Mouse (Mus musculus) brain, embryonic 14.5 days (tissue): ENCODE measurements around the gene Ddc.

ENCODE experiments used
- CTCF ChIP-seq: fragments of 200-500 bp; IDR thresholded peaks from 2 replicates; pipeline ENCODE4 v1.5.1; 2012; ENCODE audit warnings: inconsistent platforms, mild to moderate bottlenecking, moderate library complexity, borderline replicate concordance; ENCODE audit not compliant: insufficient read depth, insufficient read length; ENCODE audit errors: extremely low read depth
- POLR2A ChIP-seq: fragments of 200-500 bp; IDR thresholded peaks from 2 replicates; pipeline ENCODE4 v1.6.1; 2012; ENCODE audit warnings: mild to moderate bottlenecking, inconsistent platforms, borderline replicate concordance; ENCODE audit not compliant: poor library complexity, insufficient read depth, insufficient read length, severe bottlenecking; ENCODE audit errors: extremely low read depth

DNA sequence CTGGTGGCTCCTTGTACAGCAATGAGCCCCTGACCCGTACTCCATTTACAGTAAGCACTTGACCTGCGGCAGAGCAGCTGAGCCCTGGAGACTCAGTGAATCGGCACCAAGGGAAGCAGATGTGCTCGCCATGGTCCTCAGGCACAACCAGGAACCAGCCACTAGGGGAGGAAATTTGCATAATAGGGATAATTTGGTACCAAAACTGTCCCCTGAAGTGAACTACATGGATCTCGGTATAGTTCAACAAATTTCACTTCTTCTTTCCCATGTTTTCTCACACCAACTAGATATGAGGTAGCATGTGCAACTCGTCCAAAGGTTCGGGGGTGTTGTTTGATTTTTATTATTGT is 121.1 kb downstream of the Ddc start:
- TF ChIP-seq POLR2A (no peak), CTCF (0 out of 2 replicates have a peak, but pooled peaks have one; percentile 3)
